Mouse (Mus musculus) lung, embryonic 16.5 days (tissue): ENCODE results near the gene Ndfip2. TPM values are rescaled to one million over a fixed set of nuclear protein-coding genes. Genes with fewer than 3 reads are reported as not detected.

Experiments
- ATAC-seq: fragments of 200-750 bp; cut with Nextera tagmentation; 2 replicates; pipeline ENCODE4 v1.8.0; 2017; ENCODE audit warnings: low read depth, mild to moderate bottlenecking, moderate library complexity
- H3K27ac ChIP-seq: fragments of 300-500 bp; sonication (generic); 2 replicates; pipeline ENCODE4 v1.5.1; 2014; ENCODE audit warnings: mild to moderate bottlenecking, control low read depth, low read length
- H3K27me3 ChIP-seq: fragments of 300-500 bp; sonication (generic); 2 replicates; pipeline ENCODE4 v1.6.1; 2014; ENCODE audit warnings: low read depth, low read length, mixed read lengths; ENCODE audit not compliant: control insufficient read depth, insufficient read depth
- H3K36me3 ChIP-seq: fragments of 300-500 bp; sonication (generic); 2 replicates; pipeline ENCODE4 v1.6.1; 2014; ENCODE audit warnings: low read length; ENCODE audit not compliant: control insufficient read depth, insufficient read depth
- H3K4me1 ChIP-seq: fragments of 300-500 bp; sonication (generic); replicated peaks from 2 replicates; pipeline ENCODE4 v1.6.1; 2014; ENCODE audit warnings: low read length, mixed read lengths; ENCODE audit not compliant: control insufficient read depth, insufficient read depth
- H3K4me2 ChIP-seq: fragments of 300-500 bp; sonication (generic); 2 replicates; pipeline ENCODE4 v1.6.1; 2014; ENCODE audit warnings: low read depth, low read length, control low read depth
- H3K4me3 ChIP-seq: fragments of 300-500 bp; sonication (generic); 2 replicates; pipeline ENCODE4 v1.5.1; 2014; ENCODE audit warnings: mild to moderate bottlenecking, low read length, control low read depth
- H3K9ac ChIP-seq: fragments of 300-500 bp; sonication (generic); 2 replicates; pipeline ENCODE4 v1.6.1; 2014; ENCODE audit warnings: low read length, control low read depth
- H3K9me3 ChIP-seq: fragments of 300-500 bp; sonication (generic); 2 replicates; pipeline ENCODE4 v1.6.1; 2016; ENCODE audit warnings: low read length; ENCODE audit not compliant: control insufficient read depth
- WGBS: fragments of 180-500 bp; shearing (Covaris S2); extraction: QIAGEN DNeasy Blood & Tissue Kit; methylation state at CpG from one replicate; pipeline ENCODE4 v1.1.7; 2014; 5-methylcytosine and 5-hydroxymethylcytosine counted together
- polyA plus RNA-seq: library from polyadenylated mRNA; unstranded; fragments of >200 nt; fragmentation: Nextera tagmentation; extraction: Ambion mirVana; gene quantifications from 2 replicates; pipeline ENCODE4 v1.2.1, GENCODE M21; 2015

The Ndfip2 gene
- polyA plus RNA-seq, 1 experiment from 2014 or later = 58.2 TPM

DNA sequence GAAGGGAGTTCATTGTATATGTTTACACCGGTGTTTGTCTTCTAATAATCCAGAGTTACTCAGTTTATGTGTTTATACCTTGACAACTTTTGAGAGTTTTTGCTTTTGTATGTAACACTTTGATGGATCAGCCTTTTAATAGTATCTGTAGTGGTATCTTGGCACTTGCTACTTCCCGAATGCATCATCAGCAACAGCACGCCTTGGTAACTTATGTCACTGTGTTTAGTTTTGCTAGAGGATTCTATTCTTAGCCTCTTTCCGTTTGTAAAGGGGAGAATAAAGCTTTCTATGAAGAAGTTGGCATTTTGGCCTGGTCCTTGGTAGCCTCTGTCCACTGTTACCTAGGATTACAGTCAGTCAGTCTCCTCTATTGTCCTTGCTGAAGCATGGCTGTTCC lies 14.2 kb downstream of the Ndfip2 start:
- H3K4me1 ChIP-seq = peaks cover 2% of the 10 kb centered on the region; the same call in 1 of the 2 replicates
- no peaks in the 10 kb centered on the region for H3K36me3 ChIP-seq
- H3K27ac ChIP-seq = no peak overlapping the region
- no peak overlapping the region for H3K4me3 ChIP-seq
- H3K4me2 ChIP-seq = no peak overlapping the region
- H3K9me3 ChIP-seq = no peaks in the 10 kb centered on the region
- 70% methylated on average over 4 of the region's 4 CpGs for WGBS
- H3K9ac ChIP-seq = no peak overlapping the region
- no peak for ATAC-seq
- no peaks in the 10 kb centered on the region for H3K27me3 ChIP-seq

DNA sequence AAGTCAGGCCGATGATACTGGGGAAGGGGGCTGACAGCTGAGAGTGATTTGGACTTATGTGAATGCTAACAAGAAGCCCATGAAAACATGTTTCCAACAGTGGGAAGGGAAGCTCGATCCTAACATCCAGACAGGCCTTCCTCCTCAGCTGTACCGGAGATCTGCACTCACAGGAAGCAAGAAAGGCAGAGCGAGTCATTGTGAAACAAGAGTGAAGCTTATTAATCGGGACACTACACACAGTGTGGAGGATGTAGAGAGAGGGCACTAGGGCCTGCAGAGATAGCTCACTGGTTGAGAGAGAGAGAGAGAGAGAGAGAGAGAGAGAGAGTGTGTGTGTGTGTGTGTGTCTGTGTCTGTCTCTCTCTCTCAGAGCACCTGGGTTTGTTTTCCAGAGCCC lies 16.8 kb downstream of the Ndfip2 start:
- ATAC-seq = no peak
- H3K9me3 ChIP-seq = no peaks in the 10 kb centered on the region
- 52% methylated on average over 5 of the region's 5 CpGs for WGBS
- H3K4me1 ChIP-seq = peaks cover 2% of the 10 kb centered on the region; the same call in 1 of the 2 replicates
- no peak overlapping the region for H3K9ac ChIP-seq
- no peaks in the 10 kb centered on the region for H3K36me3 ChIP-seq
- H3K4me2 ChIP-seq = no peak overlapping the region
- H3K27me3 ChIP-seq = no peaks in the 10 kb centered on the region
- H3K4me3 ChIP-seq = no peak overlapping the region
- no peak overlapping the region for H3K27ac ChIP-seq

- no peaks in the 10 kb centered on the region for H3K27me3 ChIP-seq
- no peak overlapping the region for H3K4me3 ChIP-seq
- no peaks in the 10 kb centered on the region for H3K36me3 ChIP-seq
- H3K4me2 ChIP-seq = no peak overlapping the region
- no peak for ATAC-seq
- no peak overlapping the region for H3K27ac ChIP-seq
- no peak overlapping the region for H3K9ac ChIP-seq
- H3K9me3 ChIP-seq = no peaks in the 10 kb centered on the region
- H3K4me1 ChIP-seq = no peaks in the 10 kb centered on the region; the same call in 1 of the 2 replicates
- WGBS = 54% methylated on average over 5 of the region's 5 CpGs
Observed at GRCm38 (mm10) chr14:105277277-105277676, 18.9 kb downstream of the Ndfip2 start.

- WGBS = 88% methylated on average over 3 of the region's 3 CpGs
- H3K4me2 ChIP-seq = no peak overlapping the region
- no peak overlapping the region for H3K9ac ChIP-seq
- H3K27me3 ChIP-seq = no peaks in the 10 kb centered on the region
- peaks cover 3% of the 10 kb centered on the region for H3K36me3 ChIP-seq
- H3K4me1 ChIP-seq = no peaks in the 10 kb centered on the region
- no peaks in the 10 kb centered on the region for H3K9me3 ChIP-seq
- no peak overlapping the region for H3K27ac ChIP-seq
- no peak overlapping the region for H3K4me3 ChIP-seq
- no peak for ATAC-seq
Observed at GRCm38 (mm10) chr14:105284062-105284461, 25.7 kb downstream of the Ndfip2 start.

- H3K27me3 ChIP-seq = no peaks in the 10 kb centered on the region
- H3K36me3 ChIP-seq = peaks cover 3% of the 10 kb centered on the region
- no peaks in the 10 kb centered on the region for H3K9me3 ChIP-seq
- H3K27ac ChIP-seq = no peak overlapping the region
- H3K4me2 ChIP-seq = no peak overlapping the region
- ATAC-seq = no peak
- no peaks in the 10 kb centered on the region for H3K4me1 ChIP-seq
- H3K4me3 ChIP-seq = no peak overlapping the region
- H3K9ac ChIP-seq = no peak overlapping the region
- 94% methylated on average over 4 of the region's 4 CpGs for WGBS
Observed at GRCm38 (mm10) chr14:105287557-105287956, 29.2 kb downstream of the Ndfip2 start.

- Histone ChIP-seq H3K27me3 (no peaks in the 10 kb centered on the region), H3K9me3 (no peaks in the 10 kb centered on the region), H3K4me3 (no peak overlapping the region), H3K9ac (no peak overlapping the region), H3K27ac (no peak overlapping the region), H3K4me2 (no peak overlapping the region), H3K4me1 (no peaks in the 10 kb centered on the region), H3K36me3 (peaks cover 3% of the 10 kb centered on the region)
- WGBS = 91% methylated on average over 2 of the region's 2 CpGs
- no peak for ATAC-seq
Observed at GRCm38 (mm10) chr14:105287972-105288371, 29.6 kb downstream of the Ndfip2 start.

DNA sequence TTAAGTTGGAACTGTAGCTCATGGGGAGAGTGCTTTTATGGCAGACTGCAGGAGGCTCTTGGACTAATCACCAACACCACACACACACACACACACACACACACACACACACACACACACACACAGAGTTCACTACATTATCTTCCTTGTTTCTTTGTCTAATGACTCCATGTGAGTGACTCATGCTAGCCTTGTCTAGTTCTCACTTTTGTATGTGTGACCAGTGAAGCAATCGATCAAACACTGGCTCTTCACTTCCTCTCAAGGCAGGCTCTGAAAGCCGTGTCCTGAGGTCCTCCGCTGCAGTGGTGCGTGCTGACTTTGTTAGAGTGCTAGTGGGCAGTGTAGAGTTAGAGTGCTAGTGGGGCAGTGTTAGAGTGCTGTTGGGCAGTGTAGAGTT lies 30.2 kb downstream of the Ndfip2 start:
- Histone ChIP-seq H3K4me2 (no peak overlapping the region), H3K4me1 (no peaks in the 10 kb centered on the region), H3K27me3 (no peaks in the 10 kb centered on the region), H3K36me3 (peaks cover 3% of the 10 kb centered on the region), H3K9ac (no peak overlapping the region), H3K27ac (no peak overlapping the region), H3K4me3 (no peak overlapping the region), H3K9me3 (no peaks in the 10 kb centered on the region)
- no peak for ATAC-seq
- 90% methylated on average over 4 of the region's 4 CpGs for WGBS

- no peak overlapping the region for H3K4me2 ChIP-seq
- WGBS = 84% methylated on average over 9 of the region's 9 CpGs
- ATAC-seq = no peak
Observed at GRCm38 (mm10) chr14:105292139-105292538, 33.8 kb downstream of the Ndfip2 start.

DNA sequence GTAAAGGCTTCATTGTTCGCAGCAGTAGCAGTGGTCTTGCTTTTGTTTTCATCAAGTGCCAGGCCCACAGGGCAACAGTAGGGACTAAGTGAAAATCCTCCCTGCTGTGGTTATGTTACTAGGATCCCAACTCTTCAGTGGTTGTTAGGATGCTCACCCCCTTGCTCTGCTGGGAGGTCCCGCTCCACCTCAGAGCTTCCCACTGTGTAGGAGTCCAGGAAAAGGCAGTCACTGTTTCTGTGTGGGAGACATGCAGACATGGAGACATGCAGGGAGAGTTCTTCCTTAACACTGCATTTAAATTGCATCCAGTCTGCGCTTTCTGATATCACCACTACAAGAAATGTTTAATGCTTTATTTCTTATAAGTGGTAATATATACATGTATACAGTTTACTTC lies 35.4 kb downstream of the Ndfip2 start:
- H3K9me3 ChIP-seq = no peaks in the 10 kb centered on the region
- no peaks in the 10 kb centered on the region for H3K4me1 ChIP-seq
- H3K9ac ChIP-seq = no peak overlapping the region
- no peak overlapping the region for H3K27ac ChIP-seq
- H3K36me3 ChIP-seq = peaks cover 3% of the 10 kb centered on the region
- no peaks in the 10 kb centered on the region for H3K27me3 ChIP-seq
- H3K4me3 ChIP-seq = no peak overlapping the region
- WGBS = 89% methylated on average over 3 of the region's 3 CpGs
- no peak overlapping the region for H3K4me2 ChIP-seq
- ATAC-seq = no peak

More at GRCm38 (mm10) chr14:105292139-105292538, 33.8 kb downstream of the Ndfip2 start:
- H3K4me3 ChIP-seq = no peak overlapping the region
- H3K27me3 ChIP-seq = no peaks in the 10 kb centered on the region
- H3K9me3 ChIP-seq = no peaks in the 10 kb centered on the region
- no peaks in the 10 kb centered on the region for H3K4me1 ChIP-seq
- H3K36me3 ChIP-seq = peaks cover 5% of the 10 kb centered on the region
- no peak overlapping the region for H3K27ac ChIP-seq
- no peak overlapping the region for H3K9ac ChIP-seq
